Mouse (Mus musculus) right cerebral cortex, postnatal 36 days (tissue): ENCODE data around the gene Wdr63.

Source experiments
- DNase-seq, 2 experiments: peaks; one replicate each; pipeline ENCODE4 v3.0.0; 2022; ENCODE audit warnings: low spot score in 2 of 2, mixed read lengths in 1 of 2

Wdr63 gene

DNA sequence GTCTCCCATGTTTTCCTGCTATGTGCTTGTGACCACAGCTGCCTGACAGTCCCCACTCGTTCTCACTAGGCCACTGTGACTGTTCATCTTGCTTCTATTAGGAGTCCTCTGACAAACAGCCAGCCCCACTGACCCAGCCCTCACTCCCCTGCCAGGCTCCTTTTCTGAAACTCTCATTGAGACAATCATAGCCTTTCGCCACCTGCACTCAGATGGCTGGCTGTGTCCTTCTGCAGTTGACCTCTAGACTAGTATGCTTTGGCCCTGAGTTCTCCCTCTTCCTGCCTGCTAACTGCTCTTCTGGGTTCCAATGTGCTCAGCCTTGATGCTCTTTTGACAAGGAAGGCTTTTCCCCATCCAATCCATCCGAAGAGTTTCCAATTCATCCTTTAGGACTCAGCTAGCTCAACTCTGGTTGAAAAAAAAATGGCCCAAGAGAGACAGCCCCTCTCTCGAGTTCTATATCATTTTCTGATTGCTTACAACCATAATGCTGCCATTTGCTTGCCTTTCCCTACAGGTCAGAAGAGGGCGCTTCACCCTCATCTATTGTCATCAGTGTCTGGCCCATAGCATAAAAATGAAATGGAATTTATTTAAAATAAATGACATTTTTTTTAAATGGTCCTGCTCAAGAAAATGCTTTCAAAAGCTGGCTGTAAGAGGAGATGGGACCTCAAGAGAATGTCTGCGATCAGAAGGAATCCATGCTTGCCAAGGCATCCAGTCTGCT, 54.7 kb downstream of the Wdr63 start:
- DNase-seq, result no peak

DNA sequence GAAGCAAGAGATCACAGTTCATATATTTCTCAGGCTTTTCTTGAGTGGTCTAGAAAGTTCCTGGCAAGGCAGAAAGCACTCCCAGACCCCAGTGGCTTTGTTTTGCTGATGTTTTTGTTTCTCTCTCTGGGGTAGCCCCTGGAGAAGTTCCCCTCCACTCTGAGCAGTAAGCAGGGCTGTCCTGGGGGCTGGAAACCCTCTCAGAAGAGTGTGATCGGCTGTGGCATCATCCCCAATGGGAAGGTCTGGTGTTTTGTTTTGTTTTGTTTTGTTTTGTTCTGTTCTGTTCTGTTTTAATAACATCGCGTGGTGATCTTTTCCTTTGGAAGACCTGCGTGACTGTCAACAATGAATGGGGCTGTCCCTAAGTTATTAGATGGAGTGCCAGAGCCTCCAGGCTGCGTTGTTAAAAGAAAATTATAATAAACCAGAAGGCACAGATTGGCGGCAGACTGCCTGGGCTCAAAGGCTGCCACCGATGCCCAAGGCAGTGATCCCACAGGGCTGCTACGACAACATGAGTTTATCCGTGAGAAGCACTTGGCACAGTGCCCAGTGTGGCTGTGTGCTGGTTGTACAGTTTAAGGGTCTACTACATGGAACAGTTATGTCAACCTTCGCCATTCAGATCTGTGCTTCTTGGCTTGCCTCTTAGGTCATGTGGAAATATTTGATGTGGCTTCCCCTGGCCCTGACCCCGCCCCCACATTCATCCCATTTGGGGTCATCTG, 56.5 kb downstream of the Wdr63 start:
- DNase-seq, result no peak

DNA sequence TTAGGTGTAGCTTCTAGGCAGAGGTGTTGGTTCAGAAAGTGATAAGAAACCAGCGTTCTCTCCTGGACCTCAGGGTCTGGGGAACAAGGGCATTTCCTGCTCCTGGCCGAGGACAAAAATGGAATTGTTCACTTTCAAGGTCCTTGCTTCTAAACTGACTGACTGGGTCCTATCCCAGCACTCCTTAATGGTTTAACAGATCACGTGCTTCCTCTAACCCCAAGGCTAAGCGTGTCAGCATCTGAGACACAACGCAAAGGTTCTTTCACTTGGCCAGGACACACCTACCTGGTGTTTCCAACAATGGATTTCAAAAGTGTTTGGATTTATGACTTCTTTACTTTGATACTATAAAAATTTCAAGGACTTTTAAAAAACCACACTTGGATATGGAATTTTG, 58.0 kb downstream of the Wdr63 start:
- no peak for DNase-seq

DNA sequence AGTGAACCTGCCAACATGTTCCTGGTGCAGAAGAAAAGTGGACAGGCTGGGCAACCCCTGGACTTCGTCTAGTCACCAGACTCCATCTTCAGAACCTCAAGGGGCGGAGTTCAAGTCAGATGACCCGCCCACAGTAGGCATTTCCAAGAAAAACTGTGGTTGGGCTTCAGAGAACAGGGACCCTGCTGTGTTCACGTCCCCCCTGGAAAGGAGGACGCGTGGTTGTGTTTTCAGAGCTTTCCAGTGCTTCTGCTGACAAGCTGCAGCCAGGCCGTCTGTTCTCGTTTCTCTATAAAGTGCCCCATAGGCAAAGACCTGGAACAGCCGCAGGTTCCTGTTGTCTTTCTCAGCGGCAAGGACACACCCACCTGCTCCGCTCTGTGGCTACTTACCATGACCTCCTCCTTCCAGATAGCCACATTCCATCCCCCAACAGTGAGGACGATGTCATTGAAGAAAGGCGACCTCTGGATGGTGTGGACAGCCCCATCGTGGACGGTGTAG, 60.2 kb downstream of the Wdr63 start:
- DNase-seq, result no peak

DNA sequence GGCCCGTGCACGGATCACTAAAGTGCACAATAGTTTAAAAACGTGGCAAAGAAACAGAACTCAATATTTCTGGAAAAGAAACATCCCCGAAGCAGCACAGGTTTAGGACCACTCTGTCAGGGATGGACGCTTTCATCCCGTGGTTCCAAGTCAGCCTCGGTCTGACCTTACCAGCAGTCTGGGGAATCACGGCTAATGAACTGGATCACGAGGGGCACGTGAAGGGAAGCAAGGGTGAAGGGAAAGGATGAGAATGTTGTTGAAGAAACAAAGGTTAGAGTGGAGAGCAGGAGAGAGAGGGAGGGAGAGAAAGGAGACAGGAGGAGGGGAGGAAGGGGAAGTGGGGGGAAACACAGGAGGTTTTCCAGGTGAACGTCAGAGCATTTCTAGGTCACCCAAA, 61.9 kb downstream of the Wdr63 start:
- no peak for DNase-seq

DNA sequence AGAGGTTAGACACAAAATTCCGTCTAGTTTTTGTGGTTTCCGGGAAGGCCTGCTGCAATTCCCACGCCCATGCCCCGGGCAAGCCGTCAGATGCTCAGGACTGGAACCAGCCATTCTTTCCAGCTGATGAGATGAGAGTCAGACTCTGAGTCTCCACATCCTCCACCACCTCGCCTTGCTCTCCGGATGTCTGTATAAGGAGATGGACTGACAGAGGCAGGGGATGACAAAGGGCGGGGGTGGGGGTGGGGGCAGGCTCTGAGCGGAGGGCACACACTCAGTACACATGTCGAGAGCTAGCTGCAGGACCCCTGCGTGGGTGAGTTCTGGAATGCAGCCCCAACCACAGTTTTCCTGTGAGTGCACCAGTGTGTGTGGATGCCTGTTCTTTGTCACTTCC, 63.0 kb downstream of the Wdr63 start:
- DNase-seq, result no peak

DNA sequence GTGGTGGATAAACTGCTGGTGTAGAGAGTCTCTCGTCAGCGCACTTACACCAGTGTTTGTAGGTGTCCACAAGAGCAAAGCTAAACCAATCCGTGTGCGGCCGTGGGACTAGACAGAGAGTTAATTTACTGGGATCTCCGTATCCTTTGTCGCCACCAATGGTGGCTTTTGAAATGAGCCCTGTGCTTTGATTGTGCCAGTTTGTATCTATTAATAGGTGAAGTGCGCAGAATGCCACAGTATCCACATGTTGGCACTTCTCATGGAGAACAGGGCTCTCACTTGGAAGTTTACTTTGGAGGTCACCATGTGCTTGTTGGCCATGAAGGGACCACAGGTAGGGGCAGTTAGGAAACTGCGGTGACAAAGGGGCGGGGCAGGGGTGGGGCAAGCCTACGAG, 66.5 kb downstream of the Wdr63 start:
- no peak for DNase-seq

DNA sequence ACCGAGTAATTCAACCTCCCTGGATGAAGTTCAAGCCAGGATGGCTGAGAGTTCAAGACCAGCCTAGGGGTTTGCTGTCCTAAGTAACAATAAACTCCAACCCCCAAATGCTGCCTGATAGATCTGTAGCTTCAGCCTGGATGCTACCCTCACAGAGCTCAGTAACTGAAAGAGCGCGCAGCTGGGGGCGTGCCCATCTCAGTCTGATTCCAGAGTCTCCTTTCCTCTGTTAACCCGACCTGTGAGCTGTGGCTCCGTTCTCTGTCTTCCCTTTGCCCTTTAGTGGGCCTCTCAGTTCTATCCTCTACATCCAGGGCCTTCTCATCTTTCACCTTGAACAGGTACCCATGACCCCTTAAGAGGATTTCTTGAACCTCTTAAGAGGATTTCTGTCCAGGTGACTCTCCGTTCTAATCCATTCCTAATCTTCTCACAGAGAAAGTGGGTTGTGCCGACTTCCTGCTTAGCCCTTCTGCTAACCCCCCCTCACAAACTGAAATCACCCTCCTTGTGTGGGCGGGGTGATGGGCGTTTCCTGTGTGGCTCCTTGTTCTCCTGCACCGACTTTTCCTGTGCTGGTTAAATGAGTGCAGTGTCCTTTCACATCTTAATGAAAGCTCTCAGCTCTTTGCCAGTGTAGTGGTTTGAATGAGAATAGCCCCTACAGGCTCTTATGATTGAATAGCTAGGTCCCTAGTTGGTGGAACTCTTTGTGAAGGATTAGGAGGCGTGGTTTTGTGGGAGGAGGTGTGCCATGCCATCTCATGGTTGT, 68.6 kb downstream of the Wdr63 start:
- DNase-seq, result no peak

DNA sequence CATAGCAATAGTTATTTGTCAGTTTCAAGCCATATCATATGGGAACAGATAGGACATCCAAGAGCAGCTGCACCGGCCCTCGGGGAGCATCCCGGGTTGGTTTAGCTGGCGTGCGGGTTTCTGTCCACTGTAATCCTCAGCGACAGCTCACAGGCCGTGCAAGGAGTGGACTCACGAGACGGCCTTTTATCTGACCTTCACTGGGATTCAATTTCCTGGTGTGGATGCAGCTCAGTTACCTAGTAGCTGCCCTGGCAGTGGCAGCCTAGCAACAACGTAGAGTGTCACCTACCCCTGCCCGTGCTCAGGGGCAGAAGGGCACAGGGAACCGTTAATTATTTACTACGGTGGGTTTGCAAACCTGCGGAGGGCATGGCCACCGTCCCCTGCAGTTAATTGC, 70.0 kb downstream of the Wdr63 start:
- DNase-seq, result no peak

DNA sequence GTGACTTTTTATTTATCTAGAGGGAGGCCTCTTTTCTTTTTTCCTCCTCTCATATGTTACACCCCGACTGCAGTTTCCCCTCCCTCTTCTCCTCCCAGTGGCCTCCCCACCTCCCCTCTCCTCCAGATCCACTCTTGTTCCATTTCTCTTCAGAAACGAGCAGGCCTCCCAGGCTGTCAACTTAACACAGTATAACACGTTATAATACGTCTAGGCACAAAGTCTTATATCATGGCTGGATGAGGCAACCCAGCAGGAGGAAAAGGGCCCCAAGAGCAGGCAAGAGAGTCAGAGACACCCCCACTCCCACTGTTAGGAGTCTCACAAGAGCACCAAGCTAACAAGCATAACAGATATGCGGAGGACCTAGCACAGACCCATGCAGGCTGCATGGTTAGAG, 75.0 kb downstream of the Wdr63 start:
- no peak for DNase-seq

DNA sequence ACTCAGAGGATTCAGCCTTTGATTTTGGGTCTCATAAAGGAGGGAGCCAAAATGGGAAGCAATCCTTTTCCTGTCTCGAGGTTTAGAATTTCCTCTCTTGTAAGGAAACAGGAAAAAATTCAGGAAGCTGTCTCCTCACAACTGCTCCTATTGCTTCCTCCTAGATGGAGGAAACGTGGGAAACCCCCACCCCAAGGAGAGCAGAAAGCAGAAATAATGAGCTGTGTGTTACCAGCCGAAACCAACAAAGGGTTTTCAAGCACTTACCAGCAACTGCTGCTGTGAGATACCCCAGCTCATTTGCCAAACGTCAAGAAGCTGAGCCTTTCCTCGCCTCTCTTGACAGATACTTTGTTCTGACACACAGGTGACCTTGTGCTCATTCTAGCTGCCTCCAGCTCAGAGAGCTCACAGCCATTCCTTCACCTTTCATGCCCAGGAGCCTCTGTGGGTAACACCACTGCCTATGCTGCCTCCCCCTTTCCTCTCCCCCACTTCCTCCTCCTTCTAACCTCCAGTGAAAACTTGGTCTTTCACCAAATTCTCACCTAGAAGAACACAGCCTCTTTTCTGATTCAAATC, 77.6 kb downstream of the Wdr63 start:
- DNase-seq, result no peak

DNA sequence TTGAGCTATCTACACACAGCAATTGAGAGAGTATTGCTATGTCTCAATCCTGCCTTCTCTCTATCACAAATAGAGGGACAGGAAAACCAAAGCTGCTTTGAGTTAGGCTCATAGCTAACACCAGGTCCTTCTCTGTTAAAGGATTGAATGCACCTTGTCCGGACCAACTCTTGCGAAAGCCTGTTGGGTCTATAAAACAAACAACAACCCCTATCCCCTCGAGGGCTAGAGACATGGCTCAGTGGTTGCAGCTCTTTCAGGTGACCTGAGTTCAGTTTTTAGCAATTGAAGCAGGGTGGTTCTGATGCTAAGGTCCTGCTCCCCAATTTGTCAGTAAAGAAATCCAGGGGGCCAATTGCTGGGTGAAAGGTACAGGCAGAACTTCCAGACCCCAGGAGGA, 78.7 kb downstream of the Wdr63 start:
- DNase-seq, result no peak

DNA sequence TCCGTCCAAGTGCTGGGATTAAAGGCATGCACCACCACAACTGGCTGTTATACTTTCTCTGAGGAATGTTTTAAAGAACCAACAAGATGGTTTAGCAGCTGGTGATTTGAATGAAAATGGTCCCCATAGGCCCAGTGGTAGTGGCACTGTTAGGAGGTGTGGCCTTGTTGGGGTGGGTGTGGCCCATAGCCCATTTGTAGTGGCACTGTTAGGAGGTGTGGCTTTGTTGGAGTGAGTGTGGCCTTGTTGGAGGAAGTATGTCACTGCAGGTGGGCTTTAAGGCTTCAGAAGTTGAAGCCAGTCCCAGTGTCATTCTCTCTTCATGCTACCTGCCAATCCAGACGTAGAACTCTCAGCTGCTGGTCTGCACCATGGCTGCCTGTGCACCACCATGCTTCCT, 79.5 kb downstream of the Wdr63 start:
- DNase-seq, result no peak

DNA sequence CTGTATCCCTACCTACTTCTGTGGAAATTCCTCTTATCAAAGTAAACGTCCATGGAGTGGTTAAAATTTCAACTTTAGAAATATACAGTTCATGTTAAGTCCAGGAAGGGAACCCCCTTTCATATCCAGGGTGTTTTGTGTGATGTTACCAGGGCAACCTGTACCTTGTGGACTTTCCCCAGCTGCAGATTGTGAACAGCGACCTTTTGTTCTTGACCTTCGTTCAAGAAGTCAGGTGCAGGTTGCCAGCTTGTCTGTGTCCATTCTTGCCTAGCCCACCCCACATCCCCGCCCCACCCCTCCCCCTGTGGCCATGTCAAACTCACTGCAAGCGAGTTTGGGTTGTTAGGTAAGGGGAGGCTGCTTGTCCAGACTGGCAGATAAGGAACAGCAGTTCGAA, 80.8 kb downstream of the Wdr63 start:
- no peak for DNase-seq

DNA sequence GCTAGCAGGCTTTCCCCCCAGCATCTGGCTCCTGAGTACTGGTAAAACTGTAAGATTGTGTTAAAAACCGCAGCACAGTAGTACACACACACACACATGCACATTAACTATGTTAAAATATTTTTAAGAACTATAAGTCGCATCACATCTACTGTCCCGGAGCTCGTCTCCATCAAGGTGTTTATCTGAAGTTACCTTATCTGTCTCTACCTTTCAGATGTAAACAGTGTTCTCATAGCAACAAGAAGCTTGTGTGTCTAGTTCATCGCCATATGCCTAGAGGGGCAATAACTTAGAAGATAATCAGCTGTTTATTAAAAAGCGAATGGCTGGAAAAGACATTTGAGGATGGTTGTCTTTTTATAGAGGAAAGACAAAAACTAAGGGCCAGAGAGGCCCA, 82.4 kb downstream of the Wdr63 start:
- DNase-seq, result no peak

DNA sequence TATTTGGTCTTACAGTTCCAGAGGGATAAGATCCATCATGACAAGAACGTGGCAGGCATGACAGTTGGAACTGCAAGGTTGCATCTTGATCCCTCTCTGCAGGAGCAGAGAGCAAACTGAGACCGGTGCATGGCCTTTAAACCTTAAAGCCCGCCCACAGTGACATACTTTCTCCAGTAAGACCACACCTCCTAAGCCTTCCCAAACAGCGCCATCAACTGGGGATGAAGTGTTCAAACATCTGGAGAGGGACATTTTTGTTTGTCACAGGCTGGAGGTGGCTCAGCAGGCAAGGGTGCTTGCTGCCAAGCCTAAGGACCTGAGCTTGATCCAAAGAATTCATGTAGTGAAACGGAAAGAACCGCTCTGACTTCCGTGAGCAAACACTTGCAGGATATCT, 83.2 kb downstream of the Wdr63 start:
- DNase-seq, result no peak

DNA sequence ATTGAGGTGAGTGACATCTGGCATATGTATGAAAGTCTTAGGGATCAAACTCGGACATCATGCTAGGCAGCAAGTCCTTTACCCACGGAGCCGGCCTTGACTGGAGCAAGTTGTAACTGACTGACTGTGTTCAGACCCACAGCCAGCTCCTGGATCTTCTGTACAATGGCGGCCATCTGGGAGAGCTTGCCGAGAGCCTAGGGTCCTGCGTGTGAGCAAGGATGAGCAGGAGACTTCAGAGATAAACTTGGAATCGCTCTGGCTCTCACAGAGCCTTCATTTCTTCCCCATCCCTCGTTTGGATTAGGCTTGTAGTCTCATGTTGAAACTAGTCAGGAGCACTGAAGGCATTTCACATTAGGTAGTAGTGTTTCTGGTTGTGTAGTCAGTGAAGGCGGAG, 85.7 kb downstream of the Wdr63 start:
- no peak for DNase-seq

DNA sequence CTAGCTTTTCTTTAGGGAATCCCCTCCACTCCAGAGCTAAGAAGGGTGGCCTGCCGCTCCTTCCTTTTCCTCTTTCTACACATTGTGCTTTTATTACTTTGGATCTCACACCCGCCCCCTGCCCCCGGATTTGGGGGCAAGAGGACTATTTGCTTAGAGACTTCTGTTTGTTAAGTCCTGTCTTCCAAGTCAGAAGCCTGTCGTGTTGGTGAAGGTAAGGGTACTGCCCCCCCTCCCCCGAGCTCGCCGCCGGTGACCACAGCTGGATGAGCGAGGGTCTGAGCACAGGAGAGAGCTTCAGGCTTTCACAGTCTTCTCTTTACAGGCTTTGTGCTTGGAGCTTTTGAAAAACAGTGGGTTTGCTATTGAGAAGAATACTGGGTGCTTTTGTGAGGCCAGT, 90.4 kb downstream of the Wdr63 start:
- no peak for DNase-seq

DNA sequence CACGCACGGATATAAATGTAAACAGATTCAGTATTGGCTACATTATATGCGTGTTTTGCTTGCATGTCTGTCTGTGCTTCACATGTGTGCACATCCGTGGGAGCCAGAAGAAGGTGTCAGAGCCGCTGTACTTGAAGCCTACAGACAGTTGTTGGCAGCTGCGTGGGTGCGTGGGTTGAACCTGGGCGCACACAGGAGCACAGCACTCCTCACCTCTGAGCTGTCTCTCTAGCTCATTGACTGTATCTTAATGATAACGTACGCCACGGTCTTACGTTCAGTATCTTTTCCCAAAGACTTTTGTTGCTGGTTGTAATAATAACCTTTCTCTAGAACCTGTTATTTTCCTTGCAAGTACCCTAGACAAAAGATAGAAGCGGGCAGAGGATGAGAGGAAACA, 91.0 kb downstream of the Wdr63 start:
- DNase-seq, result no peak

DNA sequence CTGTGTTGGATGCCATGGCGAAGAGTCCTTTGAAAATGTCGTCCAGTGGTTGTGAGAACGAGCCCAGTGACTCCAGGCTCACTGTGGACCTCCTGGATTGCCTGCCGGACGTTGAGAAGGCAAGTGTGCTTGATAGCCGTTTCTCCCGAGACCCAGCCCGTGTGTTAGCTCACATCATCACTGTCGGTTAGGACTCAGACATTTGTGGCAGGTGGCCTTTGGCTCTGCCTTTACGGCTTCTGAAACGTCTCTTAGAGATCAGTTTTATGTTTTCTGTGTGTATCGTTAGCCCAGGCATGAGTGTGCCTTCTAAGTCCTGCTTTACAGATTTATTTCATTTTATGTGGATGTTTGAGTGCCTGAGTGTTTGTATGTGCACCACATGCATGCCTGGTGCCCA, 93.6 kb downstream of the Wdr63 start:
- no peak for DNase-seq

DNA sequence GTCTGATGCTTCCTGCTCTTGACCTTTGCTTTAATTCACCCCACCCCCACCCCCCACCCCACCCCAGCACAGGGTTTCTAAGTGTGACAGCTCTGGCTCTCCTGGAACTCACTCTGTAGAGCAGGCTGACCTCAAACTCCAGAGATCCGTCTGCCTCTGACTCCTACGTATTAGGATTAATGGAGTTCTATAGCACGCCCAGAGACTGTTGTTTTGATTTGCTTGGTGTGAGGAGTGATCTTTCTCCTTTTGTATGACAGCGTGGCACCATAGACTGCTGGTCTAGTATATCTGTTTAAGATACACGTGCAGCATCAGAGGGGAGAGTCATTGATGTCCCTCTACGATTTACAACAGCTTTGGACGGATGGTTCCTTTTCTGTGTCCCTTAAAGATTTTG, 94.4 kb downstream of the Wdr63 start:
- no peak for DNase-seq

DNA sequence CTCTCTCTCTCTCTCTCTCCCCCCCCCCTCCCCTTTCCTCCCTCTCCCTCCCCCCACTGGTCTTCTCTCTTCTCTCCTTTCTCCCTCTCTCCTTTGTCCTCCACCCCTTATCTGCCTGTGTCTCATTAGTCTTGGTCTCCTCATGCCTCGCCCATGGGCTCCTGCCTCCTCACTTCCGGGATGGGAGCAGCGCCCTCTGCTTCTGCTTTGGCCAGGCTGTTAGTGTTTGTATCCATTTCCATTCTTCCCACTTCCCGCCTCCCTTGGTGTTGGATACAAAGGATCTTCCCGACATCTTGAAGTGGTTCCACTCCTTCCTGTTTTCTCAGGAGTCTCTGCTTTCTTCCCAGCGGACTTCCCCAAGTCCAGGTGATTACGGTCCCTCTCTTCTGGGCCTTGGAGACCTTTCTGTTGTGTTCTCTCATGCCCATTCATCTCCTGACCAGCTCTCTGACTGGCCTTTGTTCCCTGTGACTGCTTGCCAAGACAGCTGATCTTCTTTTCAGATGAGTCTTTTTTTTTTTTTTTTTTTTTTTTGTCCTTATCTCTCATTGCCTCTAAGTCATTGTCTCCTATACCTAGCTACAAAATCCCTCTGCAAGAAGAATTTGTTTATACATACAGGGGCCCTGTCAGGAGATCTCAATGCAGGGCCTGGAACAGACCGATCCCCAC, 96.2 kb downstream of the Wdr63 start:
- no peak for DNase-seq
